Mouse (Mus musculus) E14TG2a.4 (cell line): ENCODE data around the gene Tmprss15.

Source experiments
- CTCF ChIP-seq: conservative IDR thresholded peaks from 2 replicates; pipeline ENCODE4 v1.5.1; 2014; ENCODE audit warnings: low read length
- POU5F1 ChIP-seq: IDR thresholded peaks from 2 replicates; pipeline ENCODE4 v1.6.1; 2014; ENCODE audit warnings: low read length, borderline replicate concordance

DNA sequence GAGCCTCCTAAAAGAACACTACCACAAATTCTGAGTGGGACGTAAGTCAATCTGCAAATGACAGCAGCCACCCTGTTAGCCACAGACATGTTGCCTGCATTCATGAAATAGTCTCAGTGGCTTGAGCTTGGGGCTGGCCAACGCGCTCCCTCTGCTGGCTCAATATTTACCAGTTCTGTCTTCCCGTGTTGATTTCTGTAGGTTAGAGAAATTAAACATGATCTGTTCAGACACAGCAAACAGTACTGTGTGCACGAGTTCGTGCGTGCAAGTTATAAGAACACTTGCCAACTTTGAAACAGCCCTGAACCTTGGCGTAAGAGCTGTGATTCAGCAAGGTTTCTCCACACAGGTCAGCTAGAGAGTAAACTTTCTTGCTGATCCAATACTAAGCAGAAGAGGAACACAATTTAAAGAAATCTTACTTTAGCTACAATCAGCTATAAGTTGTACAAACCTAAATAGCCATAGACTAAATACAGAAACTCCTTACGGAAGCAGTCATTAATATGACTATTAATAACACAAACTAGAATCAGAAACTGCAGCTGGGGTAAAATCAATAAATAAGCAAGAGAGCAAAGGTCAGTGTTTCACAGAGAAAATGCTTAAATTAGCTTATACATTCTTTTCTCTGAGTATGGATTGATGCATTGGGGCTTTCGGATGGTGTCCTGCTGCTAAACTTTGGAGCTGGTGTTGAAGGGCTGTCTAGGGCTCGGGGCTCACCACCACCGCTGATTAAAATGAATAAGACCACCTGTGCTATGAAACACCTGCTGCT lies 31.9 kb downstream of the Tmprss15 start:
- no peak for TF ChIP-seq CTCF
- no peak for TF ChIP-seq POU5F1
